Mouse (Mus musculus): Measurements from ENCODE around the gene Cdkl5.

- TF ChIP-seq CTCF (IDR thresholded peaks at IDR 0.05; ENCODE audit: extremely low read depth, insufficient read depth, insufficient read length, insufficient replicate concordance), result no peak
- TF ChIP-seq POLR2A (IDR thresholded peaks at IDR 0.05; ENCODE audit: low read depth, low read length), result no peak
Observed at GRCm38 (mm10) chrX:160886301-160886700, 108.2 kb downstream of the Cdkl5 start.
